Mouse (Mus musculus) R1 (cell line): Measurements from ENCODE around the gene Eif4a1.
A peak's percentile ranks its signal among the peaks of the same experiment; 100 is the strongest.

ENCODE experiments used
- DNase-seq: peaks from one replicate; pipeline ENCODE4 v3.0.0-alpha.2; 2018; ENCODE audit warnings: low read depth, low spot score

The Eif4a1 gene

DNA sequence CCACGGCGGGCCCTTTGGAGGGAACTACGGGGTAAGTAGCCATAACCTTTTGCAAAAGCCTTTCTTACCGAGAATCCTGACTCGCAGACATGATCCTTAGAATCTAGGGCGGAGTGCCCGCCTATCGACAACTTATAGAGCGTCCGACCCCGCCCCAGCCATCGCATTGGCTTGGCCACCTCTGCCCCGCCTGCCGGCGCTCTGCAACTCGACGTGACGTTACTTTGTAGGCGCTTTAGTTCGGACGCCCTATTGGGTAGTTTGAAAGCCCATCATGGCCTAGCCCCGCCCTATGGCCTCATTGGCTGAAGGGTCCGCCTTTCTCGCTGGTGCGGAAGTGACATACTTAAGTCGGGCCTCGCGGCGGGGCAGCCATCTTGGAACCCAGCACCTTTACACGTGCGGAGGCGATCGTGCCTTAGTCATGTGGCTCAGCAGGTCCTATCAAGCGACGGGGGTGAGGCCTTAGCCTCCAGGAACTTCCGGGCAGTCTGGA is at the start of gene Eif4a1:
Gene Eif4a1, minus strand, starts transcription at position 213 of the 496 bp plus-strand sequence.
- peak; percentile 100 for DNase-seq

DNA sequence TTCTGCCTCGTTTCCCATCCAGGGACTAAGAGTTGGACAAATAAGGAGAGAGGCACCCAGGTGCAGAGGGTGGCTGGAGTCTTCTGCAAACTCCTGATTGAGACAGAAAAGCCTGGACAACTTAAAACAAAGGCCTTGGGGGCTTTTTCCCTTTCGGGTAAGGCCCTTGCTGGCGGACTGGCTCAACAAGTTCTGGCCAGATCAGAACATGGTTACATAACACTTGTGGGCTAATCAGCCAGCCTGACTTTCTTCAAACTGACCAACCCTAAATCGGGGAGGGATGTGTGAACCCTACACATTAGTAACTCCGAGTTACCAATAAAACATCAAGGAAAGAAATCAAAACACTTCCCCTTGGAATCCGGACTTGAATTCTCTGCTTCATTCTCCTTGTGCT is 48.6 kb upstream of the Eif4a1 start:
- DNase-seq = no peak

DNA sequence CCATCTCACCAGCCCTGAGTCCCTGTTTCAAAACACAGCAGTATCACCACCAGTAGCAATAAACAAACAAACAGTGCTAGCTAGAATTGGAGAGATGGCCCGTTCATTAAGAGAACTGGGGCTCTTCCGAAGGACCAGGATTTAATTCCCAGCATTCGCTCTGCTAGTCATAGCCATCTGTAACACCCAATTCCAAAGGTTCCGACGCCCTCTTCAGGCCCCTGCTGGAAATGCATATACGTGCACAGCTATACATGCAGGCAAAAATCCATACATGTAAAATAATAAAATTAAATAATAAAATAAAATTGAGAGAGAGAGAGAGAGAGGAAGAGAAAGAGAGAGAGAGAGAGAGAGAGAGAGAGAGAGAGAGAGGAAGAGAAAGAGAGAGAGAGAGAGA is 47.2 kb upstream of the Eif4a1 start:
- peak; percentile 86 for DNase-seq

DNA sequence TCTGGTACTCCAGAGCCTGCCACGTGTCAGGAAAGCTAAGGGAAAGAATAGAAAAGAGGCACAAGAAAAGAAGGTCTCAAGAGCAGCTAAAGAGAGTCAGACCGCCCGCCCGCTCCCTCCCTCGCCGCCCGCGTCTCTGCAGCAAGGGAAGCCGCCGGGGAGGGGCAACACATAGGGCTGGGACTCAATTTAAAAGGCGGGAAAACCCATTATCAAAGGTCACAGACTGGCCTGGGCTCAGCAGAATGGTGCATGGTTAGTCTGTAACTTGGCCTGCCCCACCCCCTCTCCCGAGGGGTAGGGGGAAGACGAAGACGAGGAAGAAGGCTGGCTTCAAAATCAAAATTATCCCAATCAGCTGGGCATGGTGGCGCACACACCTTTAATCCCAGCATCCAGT is 46.4 kb upstream of the Eif4a1 start:
- DNase-seq = peak; percentile 76

DNA sequence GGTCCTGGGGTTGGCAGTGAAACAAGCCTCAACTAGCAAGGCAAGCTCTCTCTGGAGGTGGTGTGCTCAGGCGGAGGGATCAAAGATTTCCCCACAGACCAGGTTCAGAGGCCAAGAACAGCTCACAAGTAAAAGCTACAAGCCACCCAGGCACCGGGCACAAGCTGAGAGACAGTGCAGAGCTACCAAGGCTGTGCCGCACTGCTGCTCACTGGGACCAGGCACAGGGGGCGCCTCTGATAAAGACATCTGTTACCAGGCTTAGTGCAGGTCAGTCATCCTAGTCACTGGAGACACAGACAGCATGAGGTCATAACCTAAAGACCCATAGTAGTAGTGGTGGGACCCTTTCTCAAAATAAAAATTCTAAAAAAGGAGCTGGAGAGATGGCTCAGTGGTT is 44.7 kb upstream of the Eif4a1 start:
- DNase-seq = peak; percentile 37

DNA sequence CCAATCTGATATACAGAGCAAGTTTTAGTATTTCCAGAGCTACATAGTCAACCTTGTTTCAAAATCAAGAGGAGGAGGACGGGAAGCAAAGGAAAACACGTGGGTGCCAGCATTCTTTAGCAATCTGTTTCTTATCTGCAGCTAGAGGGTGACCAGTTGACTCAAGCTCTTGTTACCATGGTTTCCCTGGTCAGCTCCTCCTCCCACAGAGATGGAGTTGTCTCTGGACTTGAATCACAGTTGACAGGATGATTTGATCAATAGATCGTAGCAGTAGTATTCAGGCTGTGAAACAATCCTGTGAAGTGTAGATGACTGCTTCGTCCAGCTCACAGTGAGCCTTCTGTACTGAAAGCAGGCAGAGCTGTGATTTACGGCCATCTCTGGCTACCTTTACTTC is 43.7 kb upstream of the Eif4a1 start:
- peak; percentile 78 for DNase-seq

DNA sequence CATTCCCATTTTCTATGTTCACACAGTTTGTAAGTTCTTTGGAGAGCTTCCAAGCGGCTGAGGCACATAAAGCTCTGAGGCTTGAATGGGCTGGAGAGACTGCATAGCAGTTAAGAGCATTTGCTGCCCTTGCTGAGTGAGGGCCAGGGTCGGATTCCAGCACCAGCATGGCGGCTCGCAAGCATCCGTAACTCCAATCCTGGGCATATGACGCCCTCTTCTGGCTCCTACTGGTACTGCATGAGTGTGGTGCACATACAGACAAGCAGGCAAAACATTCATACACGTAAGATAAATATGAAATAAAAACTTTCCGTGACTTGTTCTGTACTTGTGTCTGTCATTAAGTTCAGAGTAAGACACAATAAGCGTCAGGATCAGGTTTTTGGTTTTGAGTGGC is 43.3 kb upstream of the Eif4a1 start:
- DNase-seq = peak; percentile 92

DNA sequence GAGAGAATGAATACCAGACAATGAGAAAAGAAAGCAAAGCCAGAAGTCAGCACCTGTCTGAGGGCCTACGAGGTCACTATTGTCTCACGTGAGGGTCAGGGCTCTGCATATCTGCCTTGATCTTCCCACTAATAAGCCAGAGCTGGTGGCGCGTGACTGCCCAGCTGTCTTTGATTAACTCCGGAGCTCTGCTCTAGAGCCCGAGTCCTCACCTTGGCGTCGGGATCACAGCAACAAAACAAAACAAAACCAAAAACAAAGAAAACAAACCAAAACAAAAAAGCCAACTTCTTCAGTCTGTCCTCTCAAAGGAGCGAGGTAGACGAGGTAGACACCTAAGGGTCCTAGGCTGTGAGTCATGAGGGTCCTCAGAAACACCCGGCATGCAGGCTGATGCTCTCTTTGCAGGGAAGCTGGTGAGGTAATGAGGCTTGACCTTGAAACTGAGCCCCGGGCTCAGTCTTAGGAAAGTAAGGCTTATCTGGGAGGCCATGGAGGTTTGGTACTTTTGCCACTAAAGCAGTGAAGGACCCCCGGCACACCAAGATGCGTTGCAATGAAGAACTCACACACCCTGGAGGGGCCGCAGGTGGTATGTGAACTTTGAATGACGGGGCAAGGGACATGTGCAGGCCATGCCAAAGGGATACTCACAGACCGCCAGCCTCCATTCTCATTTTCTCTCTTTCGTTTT is 42.6 kb upstream of the Eif4a1 start:
- peak; percentile 76 for DNase-seq

DNA sequence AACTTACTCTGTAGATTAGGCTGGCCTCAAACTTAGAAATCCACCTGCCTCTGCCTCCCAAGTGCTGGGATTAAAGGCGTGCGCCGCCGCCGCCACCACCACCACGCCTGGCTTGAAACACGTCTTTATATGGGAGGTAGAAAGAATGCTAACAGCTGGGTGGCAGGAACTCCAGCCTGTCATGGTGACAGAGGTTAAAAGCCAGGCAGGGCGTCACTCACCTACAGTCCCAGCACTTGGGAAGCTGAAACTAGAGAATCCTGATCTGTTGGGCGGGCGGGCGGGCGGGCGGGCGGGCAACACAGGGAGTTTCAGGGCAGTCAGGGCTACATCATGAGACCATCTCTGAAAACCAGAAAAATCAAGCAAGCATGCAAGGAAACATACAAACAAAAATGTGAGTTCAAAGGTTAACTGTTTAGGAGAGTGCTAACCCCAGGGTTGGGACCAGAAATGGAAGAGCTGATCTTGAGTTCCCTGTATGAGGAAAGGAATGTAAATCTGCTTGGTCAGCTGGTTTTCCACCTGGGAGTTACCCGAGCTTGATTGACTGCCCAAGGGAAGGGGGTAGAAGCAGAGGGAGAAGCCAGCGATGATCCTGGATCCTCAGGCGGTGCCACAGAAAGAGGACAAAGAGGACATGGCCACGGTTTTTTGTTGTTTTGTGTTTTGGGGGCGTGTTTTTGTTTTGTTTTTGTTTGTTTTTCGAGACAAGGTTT is 40.9 kb upstream of the Eif4a1 start:
- peak; percentile 82 for DNase-seq

DNA sequence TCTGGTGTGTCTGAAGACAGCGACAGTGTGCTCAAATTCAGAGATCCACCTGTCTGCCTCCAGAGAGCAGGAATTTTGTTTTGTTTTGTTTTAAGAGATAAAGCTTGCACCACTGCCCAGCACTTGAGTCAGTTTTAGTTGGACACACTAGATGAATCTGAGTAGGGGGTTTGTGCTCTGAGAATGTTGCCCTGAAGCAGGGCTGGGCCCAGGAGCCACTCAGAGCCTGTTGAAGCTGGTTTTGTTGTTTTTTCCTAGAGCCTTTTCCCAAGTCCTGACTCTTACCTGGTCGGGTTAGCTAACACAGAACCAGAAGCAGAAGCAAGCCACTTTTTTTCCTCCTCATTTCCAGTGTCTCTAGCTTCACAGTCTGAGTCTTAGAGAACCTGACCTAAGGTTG is 38.9 kb upstream of the Eif4a1 start:
- peak; percentile 49 for DNase-seq

DNA sequence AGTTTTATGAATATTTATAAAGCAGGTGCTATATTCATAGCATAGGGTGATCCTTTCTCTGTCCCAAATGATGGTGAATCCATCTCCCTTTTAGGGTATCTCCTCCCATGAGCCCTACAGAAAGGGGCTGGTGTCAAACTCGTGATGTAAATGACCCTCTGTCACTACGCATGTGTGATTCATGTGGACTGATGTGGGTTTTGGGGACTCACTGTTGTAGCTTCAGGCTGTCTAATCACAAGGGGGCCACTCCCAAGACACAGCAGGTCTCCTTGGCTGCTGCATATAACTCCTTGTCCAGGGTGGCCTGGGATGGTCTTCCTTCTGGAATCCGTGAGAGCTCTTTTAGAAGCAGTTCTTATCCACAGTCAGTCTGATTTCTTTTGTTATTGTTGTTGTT is 38.2 kb upstream of the Eif4a1 start:
- peak; percentile 55 for DNase-seq

DNA sequence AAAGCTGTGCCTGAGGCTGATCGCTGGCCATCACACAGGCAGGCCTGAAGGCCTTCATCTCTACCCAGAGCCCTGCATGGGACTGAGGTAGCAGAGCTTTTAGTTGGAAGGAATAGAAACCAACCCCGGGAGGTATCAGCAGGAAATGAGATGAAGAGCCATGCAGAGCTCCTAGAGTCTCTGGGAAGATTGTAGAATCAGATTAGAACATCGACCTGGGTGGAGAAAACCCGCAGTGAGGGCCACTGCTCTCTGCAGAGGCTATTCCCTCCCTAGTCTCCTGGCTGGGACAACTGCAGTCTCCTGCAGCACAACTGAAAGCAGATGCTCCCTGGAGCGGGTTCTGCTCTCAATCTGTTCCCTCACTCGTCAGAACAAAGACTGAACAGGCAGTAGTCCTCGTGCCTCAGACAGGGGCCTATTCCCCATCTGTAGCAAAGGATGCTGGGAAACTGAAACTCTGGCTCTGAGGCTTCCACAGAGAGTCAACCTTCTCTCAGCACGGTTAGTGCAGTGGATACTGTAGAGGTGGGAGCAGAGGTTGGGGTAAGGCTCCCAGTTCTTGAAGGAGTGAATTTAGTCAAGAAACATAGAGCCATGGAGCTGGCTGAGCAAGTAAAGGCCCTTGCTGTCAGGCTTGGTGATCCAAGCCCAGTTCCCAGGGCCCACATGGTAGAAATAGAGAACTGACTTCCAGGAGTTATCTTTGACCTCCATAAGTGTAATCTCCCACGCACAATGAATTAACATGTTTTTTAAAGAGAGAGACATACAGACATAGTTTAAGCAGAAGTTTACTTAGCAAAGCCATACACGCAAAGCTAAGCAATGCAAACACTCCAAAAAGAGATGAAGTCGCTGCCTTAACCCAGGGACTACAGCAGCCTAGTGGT is 37.6 kb upstream of the Eif4a1 start:
- DNase-seq = peak; percentile 53

DNA sequence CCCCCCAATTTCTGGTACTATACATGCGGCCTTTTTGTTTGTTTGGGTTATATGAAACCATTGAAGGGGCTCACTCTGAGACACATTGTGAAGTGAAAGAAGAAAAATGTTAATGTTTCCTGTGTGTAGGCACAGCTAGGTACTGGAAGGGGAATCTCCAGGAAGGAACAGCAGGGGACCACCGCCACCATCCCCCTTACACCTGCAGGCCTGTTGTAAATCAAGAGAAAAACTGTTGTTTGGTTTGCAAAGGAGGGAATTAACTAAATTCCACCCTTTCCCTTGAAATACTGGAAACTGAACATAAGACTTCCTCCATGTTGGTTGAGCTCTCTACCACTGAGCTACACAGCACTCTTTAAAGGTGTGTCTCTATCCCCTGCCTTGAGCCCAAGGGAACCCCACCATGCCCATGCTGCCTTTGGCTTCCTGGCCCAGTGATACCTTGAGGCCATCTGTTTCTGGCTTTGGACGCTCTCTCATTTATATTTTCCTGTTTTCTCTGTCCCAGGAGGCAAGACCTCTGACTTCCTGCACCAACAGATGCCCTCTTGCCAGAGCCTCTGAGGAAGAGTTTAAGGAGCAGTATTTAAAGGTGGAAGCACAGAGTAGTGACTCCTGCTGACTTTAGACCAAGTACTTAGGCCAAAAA is 36.5 kb upstream of the Eif4a1 start:
- peak; percentile 89 for DNase-seq

DNA sequence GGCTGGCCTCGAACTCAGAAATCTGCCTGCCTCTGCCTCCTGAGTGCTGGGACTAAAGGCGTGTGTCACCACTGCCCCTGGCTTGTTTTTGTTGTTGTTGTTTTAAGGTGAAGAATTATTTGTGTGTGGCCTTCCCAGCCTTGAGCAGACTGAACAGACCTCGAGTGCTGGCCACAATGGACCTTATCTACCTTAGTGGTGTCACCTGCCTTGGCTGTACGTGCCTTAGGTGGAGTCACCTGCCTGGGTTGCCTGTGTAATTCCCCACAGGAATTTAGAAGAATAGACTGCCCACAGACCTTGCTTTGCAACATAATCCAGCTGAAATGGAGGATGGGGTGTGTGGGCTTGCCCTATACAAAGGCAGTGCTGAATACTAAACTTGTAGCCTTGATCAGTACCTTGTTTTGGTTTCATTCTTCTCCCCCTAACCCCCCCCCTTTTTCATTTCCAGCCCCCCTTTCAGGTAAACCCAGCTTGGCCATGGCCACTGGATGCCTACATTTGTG is 35.7 kb upstream of the Eif4a1 start:
- DNase-seq = peak; percentile 83

DNA sequence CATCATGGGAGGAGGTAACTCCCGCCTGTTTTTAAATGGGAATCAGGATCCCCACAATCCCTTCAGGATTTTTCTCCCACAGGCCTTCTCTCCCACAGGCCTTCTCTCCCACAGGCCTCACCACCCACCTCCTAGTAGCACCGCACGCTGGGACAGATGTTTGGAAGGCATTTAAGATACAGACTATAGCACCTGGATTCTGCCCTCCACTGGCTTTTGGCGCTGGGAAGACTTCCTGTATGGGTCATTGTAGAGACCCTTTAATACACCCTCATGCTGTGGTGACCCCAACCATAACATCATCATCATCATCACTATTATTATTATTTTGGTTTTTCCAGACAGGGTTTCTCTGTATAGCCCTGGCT is 35.2 kb upstream of the Eif4a1 start:
- DNase-seq = no peak

DNA sequence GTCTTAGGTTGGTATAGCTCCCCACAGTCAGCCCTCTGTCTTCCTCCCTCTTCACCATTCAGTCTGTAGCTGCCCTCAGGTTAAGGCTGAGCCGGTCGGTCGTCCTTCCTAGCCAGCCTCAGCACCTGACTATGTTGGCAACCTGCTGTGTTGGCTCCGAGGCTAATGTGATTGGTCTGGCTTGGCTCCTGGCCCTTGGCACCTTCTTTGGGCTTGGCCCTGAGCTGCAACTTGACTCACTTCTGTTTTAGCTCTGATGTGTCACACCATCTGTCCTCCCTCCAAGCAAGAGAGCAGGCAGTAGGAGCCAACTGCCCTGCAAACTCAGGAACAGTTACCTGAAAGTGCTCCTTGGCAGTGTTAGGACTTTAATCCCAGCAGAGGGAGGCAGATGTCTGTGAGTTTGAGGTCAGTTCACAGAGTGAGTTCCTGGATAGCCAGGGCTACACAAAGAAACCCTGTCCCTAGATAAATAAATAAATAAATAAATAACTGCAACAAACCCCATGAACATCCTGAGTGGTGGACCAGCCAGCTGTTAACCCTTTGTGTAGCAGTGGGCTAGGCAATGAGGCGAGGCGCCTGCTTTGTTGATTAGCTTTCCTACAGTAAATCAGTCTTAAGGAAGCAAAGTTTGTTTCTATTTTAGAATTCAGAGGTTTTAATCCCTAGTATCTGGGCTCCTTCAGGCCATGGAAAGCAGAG is 34.7 kb upstream of the Eif4a1 start:
- peak; percentile 69 for DNase-seq

DNA sequence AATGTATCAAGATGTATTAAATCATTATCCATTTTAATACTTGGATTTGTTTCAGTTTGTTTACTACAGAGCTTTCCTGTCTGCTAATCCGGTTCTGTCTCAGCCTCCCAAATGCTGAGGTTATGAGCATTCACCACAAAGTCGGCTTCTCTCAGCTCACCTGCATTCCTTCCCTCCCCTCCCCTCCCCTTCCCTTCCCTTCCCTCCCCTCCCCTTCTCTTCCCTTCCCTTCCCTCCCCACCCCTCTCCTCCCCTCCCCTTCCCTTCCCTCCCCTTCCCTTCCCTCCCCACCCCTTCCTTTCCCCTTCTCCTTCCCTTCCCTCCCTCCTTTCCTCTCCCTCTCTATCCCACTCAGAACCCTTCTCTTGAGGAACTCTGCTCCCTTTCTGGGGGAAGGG is 32.4 kb upstream of the Eif4a1 start:
- peak; percentile 88 for DNase-seq

DNA sequence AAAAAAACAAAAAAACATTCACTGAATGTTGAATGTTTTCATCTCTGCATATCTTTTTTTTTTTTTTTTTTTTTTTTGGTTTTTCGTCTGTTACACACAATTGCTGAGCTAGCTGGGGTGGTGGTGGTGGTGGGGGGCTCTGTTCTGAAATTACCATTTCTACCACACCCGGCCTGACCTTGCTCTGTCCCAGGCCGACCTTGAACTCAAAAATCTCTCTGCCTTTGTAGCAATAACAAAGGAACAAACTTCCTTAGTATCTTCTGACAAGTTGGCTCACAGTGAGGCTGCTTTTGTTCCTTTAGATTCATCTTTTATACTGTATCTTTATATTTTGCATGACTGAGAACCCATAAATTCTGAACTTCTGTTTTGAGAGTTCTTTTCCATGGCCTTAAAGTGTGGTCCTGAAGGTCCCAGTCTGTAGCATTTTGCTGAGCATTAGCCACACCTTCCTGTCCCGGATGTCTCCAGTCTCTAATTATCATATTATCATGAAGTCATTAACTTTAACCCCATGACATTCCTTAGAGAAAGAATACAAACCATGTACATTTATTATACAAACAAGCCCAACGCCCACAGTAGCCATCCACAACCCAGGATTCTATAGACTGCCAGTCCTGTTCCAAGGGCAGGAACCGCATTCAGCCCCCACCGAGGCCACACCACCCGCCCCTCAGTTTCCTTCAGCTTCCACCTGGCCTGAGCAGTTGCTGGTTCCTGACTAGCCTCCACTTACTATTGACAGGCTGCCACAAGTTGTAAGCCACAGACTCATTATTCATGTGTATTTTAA is 31.8 kb upstream of the Eif4a1 start:
- DNase-seq = peak; percentile 99

DNA sequence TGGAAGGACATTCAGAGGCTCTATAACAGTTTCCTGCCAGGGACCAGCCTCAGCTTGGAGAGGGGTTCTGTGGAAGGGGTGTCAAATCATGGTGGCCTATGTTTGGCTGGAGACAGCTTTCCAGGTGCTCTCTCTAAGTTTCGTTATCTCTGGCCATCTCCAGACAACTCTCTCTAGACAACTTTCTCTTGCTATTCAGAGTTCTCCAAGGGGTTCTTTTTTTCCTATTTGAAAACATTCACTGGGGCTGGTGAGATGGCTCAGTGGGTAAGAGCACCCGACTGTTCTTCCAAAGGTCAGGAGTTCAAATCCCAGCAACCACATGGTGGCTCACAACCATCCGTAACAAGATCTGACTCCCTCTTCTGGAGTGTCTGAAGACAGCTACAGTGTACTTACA is 31.2 kb upstream of the Eif4a1 start:
- DNase-seq = peak; percentile 89

DNA sequence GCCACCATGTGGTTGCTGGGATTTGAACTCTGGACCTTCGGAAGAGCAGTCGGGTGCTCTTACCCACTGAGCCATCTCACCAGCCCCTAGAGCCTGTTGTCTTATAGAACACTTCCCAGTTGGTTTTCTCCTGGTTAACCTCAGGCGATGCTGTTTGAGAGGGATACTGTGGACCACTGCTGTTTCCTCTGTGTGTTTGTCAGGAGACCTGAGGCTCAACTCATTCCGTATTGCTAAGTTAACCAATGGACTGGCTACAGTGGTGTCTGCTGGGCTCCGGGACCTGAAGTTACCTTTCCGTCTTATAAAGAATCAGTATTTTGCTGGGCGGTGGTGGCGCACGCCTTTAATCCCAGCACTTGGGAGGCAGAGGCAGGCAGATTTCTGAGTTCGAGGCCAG is 30.7 kb upstream of the Eif4a1 start:
- peak; percentile 51 for DNase-seq
